Mouse (Mus musculus) spleen, adult 10 weeks (tissue): ENCODE data around the gene Gm49321. TPM values are rescaled to one million over a fixed set of nuclear protein-coding genes. Genes with fewer than 3 reads are reported as not detected.

ENCODE experiments used
- polyA plus RNA-seq: library from polyadenylated mRNA; stranded (reverse); fragments of 350-450 nt; fragmentation: Illumina TruSeq; extraction: RNeasy Lipid Tissue Mini Kit (QIAGEN cat#74804); gene quantifications from one replicate; pipeline ENCODE4 v1.2.3, GENCODE M21; 2015; ENCODE audit warnings: low replicate concordance; ENCODE audit not compliant: insufficient read depth

Gm49321 gene
- 2.7 TPM for polyA plus RNA-seq

DNA sequence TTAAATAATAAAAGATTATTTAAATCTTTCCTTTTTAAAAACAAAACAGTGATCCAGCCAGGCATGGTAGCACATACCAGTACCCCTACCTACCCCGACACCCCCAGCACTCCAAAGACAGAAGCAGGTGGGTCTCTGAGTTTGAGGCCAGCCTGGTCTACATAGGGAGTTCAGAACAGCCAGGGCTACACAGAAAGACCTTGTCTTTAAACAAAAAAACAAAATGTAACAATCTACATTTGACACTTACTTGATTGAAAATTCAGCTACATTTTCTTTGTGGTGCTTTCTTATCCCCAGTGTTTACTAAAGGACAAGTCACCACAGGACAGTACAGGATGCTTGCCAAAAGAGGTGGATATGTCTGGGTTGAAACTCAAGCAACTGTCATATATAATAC lies at the start of gene Gm49321:
Gene Gm49321 (plus strand): TSS at position 301 of the 400 bp plus-strand sequence.

DNA sequence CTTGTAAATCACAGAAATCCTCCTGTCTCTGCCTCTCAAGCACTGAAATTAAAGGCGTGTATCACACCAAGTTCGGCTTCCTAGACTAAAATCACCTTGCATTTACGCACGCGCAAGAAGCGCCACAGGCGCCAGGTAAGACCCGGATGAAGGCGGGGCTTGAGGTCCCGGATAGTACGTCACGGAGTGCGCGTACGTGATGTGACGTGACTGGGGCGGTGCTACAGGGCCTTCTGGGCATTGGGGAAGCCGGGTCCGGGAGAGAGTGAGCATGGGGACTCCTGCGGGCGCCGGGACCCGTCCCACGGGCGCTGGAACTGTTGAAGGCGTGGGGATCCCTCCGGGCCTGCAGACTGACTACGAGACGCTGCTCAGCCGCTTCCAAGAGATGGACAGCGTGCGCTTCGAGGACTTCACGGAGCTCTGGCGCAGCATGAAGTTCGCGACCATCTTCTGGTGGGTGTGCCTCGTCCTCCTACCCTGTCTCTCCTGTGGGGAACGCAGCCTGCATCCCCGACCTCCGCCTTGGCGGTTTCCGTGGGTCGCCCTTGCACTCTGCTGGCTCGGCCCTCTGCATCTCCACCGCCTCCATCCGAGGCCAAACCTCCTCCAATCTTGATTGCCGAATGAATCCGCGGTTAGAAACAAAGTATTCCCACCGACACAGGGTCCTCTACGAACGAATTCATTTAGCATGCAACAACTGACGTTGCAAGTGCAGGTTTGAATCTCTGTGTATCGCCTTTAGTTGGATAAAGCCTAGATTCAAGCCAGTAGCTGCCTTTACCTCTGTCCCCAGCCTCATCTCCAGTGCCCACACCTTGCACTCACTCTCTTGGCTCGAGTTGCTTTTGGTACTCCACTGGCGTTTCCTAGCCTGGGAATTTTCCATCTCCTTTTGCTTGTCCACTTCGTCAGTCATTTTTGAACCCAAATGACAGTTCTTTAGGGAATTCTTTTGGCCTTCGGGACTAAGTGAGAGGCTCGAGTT lies 27.1 kb downstream of the Gm49321 start, which contains the start of gene Snapc1:
Gene Snapc1 (plus strand): TSS at position 191 of the 991 bp plus-strand sequence.

DNA sequence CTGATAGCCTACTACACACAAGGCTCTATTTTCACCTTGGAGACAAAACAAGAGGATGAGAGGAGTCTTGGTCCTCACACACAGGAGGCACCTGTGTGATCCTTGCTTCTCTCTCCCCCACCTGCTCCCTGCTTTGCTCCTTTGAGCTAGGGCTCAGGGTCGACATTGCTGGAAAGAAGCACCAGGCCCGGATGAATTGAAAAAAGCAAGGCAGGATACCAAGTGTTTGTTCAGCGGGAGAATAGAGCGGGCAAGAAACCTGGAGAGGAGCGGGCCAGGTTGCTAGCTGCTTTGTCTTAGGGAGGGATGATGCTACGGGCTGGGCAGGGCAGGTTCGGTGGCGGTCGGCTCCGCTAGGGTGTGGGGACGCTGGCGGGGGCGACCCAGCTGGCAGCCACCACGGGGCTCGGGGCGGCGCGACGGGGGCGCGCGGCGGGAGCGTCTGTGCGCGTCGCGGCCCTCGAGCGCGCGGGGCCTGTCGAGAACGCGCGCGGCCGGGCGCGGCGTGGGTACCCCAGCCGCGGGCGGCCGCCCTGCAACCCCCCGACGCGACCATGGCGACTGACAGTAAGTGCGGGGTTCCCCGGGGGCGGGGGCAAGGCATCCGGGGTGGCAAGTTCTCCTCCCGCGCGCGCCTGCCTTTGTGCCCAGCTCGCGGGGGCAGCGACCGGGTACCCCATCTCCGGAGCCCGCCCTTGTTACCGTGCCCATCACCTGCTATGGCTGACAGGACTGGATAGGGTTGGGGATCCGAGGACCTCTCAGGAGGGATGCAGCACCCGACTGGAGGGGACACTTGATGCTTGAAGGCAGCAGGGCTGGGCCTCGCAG lies 60.1 kb downstream of the Gm49321 start, which contains the start of gene Syt16:
Gene Syt16 (plus strand): TSS at position 365 of the 831 bp plus-strand sequence.

Other genes with a start within 250 kb of the Gm49321 start
- 96.8 TPM for gene Hif1a, start 36.3 kb upstream of the Gm49321 start, polyA plus RNA-seq
- 25.0 TPM for gene Snapc1, start 26.8 kb downstream of the Gm49321 start, polyA plus RNA-seq
- gene Syt16, start 60.0 kb downstream of the Gm49321 start, polyA plus RNA-seq = not detected